Mouse (Mus musculus): ENCODE results near the gene Nptxr. TPM values are rescaled to one million over a fixed set of nuclear protein-coding genes. Genes with fewer than 3 reads are reported as not detected.

The Nptxr gene
- polyA plus RNA-seq, 1 experiment, result 0.03 TPM

DNA sequence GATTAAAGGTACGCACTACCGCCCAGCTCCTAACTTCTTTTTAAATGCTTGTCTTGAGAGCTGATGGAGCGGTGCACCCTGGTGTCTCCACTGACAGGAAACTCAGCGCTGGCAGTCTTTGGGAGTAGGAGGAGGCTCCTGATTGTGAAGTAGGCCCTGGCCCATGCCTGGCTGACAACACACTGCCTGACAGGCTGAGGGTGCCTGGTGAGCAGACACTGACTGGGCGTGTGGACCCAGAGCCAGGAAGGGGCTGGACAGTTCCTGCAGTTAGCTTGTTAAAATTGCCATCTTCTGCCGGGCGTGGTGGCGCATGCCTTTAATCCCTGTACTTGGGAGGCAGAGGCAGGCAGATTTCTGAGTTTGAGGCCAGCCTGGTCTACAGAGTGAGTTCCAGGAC is 54.3 kb downstream of the Nptxr start:
- peaks cover 7% of the 10 kb centered on the region for H3K27me3 ChIP-seq (replicated peaks)
- H3K4me3 ChIP-seq (replicated peaks), result no peak overlapping the region
- H3K36me3 ChIP-seq (replicated peaks; ENCODE audit: low read length), result peaks cover 17% of the 10 kb centered on the region
- H3K9me3 ChIP-seq, result no peaks in the 10 kb centered on the region
- no peak for TF ChIP-seq GATA1 (IDR thresholded peaks at IDR 0.05; ENCODE audit: borderline replicate concordance, low read length)
- TF ChIP-seq FLI1 (IDR thresholded peaks at IDR 0.05; ENCODE audit: low read length), result no peak
- H3K4me1 ChIP-seq, result peaks cover 70% of the 10 kb centered on the region

DNA sequence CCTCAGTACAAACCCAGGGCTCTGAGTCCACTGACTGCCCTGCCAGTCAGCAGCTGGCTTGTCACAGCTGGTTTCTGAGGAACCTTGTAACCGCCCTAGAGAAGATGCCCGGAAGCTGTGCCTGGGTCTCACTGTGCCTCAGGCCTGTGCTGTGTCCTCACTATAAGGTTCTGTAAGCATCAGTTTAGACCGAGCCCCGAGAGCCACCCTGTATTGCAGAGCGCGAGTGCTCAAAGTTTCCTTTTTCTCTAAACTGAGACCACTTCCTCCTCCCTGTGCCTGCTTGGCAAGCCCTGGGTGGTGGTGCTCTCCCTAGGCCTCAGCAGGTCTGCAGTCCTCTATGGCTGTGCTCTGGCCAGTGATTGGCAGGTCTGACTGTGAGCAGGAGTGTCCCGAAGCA is 55.4 kb downstream of the Nptxr start:
- H3K27me3 ChIP-seq (replicated peaks), result peaks cover 2% of the 10 kb centered on the region
- peaks cover 66% of the 10 kb centered on the region for H3K4me1 ChIP-seq
- H3K9me3 ChIP-seq, result no peaks in the 10 kb centered on the region
- TF ChIP-seq FLI1 (IDR thresholded peaks at IDR 0.05; ENCODE audit: low read length) (no peak), GATA1 (IDR thresholded peaks at IDR 0.05; ENCODE audit: borderline replicate concordance, low read length) (no peak)
- H3K4me3 ChIP-seq (replicated peaks), result no peak overlapping the region
- peaks cover 22% of the 10 kb centered on the region for H3K36me3 ChIP-seq (replicated peaks; ENCODE audit: low read length)

DNA sequence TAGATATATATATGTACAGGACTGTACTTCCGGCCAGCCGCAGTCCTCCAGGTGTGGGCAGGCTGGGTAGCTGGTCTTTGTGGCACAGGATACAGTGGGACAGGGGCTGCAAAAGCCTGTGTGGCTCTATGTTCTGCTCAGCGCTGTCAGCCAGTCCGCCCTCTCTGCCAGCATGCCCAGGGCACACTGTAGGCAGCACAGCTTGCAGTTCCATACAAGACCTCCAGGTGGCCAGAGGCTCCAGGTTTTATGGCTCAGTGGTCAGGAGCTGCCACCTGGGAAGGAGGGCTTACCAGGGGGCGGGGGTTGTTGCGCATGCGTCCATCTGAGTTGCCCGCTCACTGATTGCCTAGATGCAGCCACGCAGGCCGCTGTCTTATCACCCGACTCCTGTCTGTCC is 56.6 kb downstream of the Nptxr start:
- Histone ChIP-seq H3K4me1 (peaks cover 57% of the 10 kb centered on the region), H3K9me3 (no peaks in the 10 kb centered on the region), H3K36me3 (replicated peaks; ENCODE audit: low read length) (peaks cover 22% of the 10 kb centered on the region), H3K4me3 (replicated peaks) (no peak overlapping the region), H3K27me3 (replicated peaks) (peaks cover 2% of the 10 kb centered on the region)
- TF ChIP-seq GATA1 (IDR thresholded peaks at IDR 0.05; ENCODE audit: borderline replicate concordance, low read length) (no peak), FLI1 (IDR thresholded peaks at IDR 0.05; ENCODE audit: low read length) (no peak)

DNA sequence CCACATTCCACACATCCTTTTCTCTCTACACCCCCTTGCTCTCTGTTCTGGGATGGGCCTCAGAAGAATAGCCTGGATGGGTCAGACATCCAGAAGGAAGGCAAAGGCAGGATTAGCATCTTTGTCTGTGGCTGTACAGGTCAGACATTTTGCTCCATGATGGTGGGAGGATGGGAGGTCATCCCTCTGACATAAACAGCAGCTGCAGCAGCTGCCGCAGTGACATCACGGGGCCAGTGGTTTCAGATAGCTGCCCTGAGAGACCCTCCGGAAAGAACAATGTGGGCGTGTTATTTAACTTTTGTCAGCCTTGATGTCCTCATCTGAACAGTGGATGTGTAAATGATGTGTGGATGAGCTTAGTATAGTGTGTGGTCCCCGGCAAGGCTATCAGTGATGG is 58.7 kb downstream of the Nptxr start:
- Histone ChIP-seq H3K36me3 (replicated peaks; ENCODE audit: low read length) (peaks cover 19% of the 10 kb centered on the region), H3K9me3 (no peaks in the 10 kb centered on the region), H3K4me3 (replicated peaks) (no peak overlapping the region), H3K27me3 (replicated peaks) (peaks cover 2% of the 10 kb centered on the region), H3K4me1 (peaks cover 55% of the 10 kb centered on the region)
- TF ChIP-seq FLI1 (IDR thresholded peaks at IDR 0.05; ENCODE audit: low read length) (no peak), GATA1 (IDR thresholded peaks at IDR 0.05; ENCODE audit: borderline replicate concordance, low read length) (no peak)

DNA sequence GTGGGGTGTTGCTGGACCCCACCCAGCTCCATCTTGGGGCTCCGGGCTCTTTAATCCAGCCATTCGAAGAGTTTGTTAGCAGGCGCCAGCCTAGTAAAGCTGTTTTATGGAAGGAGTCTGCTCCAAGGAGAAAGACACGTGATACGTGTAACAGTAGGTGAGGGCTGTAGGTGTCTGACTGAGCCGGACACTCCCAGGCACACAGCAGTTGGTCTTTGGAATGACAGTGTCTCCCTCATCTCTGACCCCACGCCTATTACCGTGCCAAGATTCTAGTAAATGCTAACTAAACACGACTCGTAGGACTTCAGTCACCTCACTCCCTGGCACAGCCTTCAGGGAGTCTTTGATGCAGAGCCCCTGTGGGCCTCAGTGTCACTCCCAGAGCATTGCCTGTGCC is 59.3 kb downstream of the Nptxr start:
- Histone ChIP-seq H3K9me3 (no peaks in the 10 kb centered on the region), H3K4me1 (peaks cover 55% of the 10 kb centered on the region), H3K36me3 (replicated peaks; ENCODE audit: low read length) (peaks cover 23% of the 10 kb centered on the region), H3K4me3 (replicated peaks) (no peak overlapping the region), H3K27me3 (replicated peaks) (peaks cover 2% of the 10 kb centered on the region)
- TF ChIP-seq FLI1 (IDR thresholded peaks at IDR 0.05; ENCODE audit: low read length) (no peak), GATA1 (IDR thresholded peaks at IDR 0.05; ENCODE audit: borderline replicate concordance, low read length) (no peak)

DNA sequence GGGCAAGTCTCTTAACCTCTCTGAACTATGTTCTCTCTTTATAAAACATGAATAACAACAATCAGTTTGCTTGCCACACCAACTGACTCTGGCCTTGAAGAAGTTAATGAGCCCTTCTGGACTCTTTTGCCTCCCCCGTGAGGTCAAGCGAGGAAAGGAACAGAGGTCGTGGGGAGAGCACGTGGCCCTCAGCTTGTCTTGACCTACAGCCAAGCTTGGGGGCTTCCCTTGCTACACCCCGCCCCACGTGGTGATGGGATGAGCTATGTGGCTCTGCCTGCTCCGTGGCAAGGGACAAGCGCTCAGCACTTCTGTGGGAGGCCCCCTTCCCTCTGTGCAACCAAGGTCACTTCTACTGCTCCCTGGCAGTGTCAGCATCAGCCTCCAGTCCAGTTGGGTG is 59.8 kb downstream of the Nptxr start:
- TF ChIP-seq FLI1 (IDR thresholded peaks at IDR 0.05; ENCODE audit: low read length) (no peak), GATA1 (IDR thresholded peaks at IDR 0.05; ENCODE audit: borderline replicate concordance, low read length) (no peak)
- H3K4me1 ChIP-seq, result peaks cover 56% of the 10 kb centered on the region

DNA sequence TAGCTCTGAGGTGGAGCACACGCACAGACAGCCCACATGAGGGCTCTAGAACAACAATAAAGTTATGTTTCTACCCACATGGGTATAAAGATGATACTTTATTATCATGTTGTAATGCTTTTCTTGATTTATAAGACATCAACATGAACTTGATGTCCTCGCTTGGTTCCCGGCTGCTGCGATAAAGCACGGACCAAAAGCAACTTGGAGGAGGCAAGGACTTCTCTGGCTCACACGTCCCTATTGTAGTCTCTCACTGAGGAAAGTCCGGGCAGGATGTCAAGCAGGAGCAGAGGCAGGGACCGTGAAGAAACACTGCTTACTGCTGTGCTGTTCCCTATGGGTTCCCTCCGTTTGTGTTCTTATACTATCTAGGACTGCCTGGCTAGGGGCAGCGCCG is 60.6 kb downstream of the Nptxr start:
- Histone ChIP-seq H3K4me3 (replicated peaks) (no peak overlapping the region), H3K27me3 (replicated peaks) (peaks cover 2% of the 10 kb centered on the region), H3K4me1 (peaks cover 56% of the 10 kb centered on the region), H3K36me3 (replicated peaks; ENCODE audit: low read length) (peaks cover 36% of the 10 kb centered on the region), H3K9me3 (no peaks in the 10 kb centered on the region)
- TF ChIP-seq FLI1 (IDR thresholded peaks at IDR 0.05; ENCODE audit: low read length) (no peak), GATA1 (IDR thresholded peaks at IDR 0.05; ENCODE audit: borderline replicate concordance, low read length) (no peak)

More for the DNA sequence above, 59.8 kb downstream of the Nptxr start:
- H3K9me3 ChIP-seq, result no peaks in the 10 kb centered on the region
- H3K4me3 ChIP-seq (replicated peaks), result no peak overlapping the region
- H3K27me3 ChIP-seq (replicated peaks), result peaks cover 2% of the 10 kb centered on the region
- peaks cover 29% of the 10 kb centered on the region for H3K36me3 ChIP-seq (replicated peaks; ENCODE audit: low read length)

DNA sequence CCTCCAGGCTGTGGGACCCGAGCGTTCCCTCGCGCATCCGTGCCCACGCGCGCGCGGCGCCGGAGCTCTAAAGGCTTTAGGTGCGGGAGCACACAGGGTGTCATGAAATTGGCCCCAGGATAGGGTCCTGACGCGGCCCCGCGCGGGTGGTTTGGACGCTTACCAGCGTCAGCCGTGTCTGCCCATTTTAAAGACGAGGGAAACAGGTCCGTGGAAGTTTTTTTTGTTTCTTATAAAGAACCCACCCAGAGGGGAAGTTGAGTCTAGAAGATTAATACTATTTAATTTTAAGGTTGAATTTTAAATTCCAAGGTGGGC is 61.9 kb downstream of the Nptxr start:
- Histone ChIP-seq H3K27me3 (replicated peaks) (no peaks in the 10 kb centered on the region), H3K9me3 (no peaks in the 10 kb centered on the region), H3K4me1 (peaks cover 57% of the 10 kb centered on the region), H3K36me3 (replicated peaks; ENCODE audit: low read length) (peaks cover 50% of the 10 kb centered on the region), H3K4me3 (replicated peaks) (peak overlapping the region; percentile 97)
- TF ChIP-seq GATA1 (IDR thresholded peaks at IDR 0.05; ENCODE audit: borderline replicate concordance, low read length), result no peak
- no peak for TF ChIP-seq FLI1 (IDR thresholded peaks at IDR 0.05; ENCODE audit: low read length)

DNA sequence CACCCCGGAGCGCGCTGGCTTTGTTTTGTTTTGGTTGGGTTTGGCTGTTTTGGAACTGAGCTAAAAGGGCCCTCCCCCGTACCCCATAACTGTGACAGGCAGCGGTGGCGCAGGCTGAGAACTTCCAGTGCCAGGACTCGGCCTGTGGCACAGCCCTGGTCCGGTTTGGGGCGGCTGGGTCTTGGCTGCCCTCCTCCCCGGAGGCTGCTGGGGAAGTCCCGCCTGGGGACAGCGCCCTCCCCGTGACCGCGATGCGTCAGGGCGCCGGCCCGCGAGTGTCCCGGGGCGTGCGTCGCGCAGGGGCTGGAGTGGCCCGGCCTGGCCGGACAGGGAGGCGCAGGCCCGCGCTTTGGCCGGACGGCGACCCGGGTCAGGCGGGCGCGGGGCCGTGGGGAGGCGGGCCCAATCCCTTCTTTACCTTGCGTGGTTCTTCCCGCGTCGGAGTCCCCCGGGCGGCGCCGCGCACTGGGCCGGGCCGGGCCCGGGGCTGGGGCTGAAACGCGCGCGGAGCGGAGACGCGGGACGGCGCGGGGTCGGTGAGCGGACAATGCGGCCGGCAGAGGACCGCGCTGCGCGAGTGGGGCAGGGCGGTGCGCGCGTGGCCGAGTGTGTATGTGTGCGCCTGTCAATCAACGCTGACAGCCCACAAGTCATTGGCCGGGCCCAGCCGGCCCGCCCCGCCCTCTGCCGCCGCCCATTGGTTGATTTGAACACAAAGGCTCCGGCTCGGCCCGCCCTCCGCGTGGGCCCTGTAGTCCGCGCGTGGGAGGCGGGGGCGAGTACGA is 62.5 kb downstream of the Nptxr start, which contains the start of gene Sun2:
Sun2 (minus strand) TSS at position 616 of the 785 bp plus-strand sequence.
- no peaks in the 10 kb centered on the region for H3K9me3 ChIP-seq
- H3K4me3 ChIP-seq (replicated peaks), result peak within 1 kb of the TSS; percentile 97
- H3K4me1 ChIP-seq, result peaks cover 57% of the 10 kb centered on the region
- H3K36me3 ChIP-seq (replicated peaks; ENCODE audit: low read length), result peaks cover 55% of the 10 kb centered on the region
- no peak for TF ChIP-seq FLI1 (IDR thresholded peaks at IDR 0.05; ENCODE audit: low read length)
- no peak for TF ChIP-seq GATA1 (IDR thresholded peaks at IDR 0.05; ENCODE audit: borderline replicate concordance, low read length)
- H3K27me3 ChIP-seq (replicated peaks), result no peaks in the 10 kb centered on the region

DNA sequence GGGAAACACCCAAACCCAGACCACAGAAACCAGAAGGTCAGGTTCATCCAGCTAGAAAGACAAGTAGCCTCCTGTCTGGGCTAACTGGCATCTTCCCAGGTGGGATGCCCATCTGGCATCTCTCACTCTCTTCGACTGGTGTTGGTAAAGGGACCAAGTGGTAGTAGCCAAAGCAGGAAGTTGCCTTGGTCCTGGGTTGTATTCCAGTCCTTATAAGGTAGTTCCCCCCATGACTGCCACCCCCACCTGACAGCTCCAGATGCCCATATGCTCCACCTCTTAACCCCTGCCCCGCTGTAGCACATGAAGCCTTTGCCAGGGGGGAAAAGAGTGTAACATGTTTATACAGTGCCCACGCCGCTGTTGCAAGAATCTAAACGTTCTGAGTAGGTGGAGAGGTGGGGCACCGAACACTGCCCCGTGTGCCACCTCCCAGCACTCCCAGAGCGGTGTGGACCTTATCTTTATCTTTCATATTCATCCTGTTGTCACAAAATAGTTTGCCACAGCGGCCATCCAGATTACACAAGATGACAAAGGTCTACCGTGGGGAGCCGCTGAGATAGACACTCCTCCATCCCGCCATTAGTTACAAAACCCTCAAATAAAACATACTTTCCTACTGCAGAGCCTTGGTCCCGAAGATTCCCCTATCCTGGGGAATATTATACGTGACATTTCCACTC is 63.2 kb downstream of the Nptxr start:
- TF ChIP-seq FLI1 (IDR thresholded peaks at IDR 0.05; ENCODE audit: low read length), result no peak
- TF ChIP-seq GATA1 (IDR thresholded peaks at IDR 0.05; ENCODE audit: borderline replicate concordance, low read length), result no peak
- peak overlapping the region; percentile 97 for H3K4me3 ChIP-seq (replicated peaks)
- H3K36me3 ChIP-seq (replicated peaks; ENCODE audit: low read length), result peaks cover 63% of the 10 kb centered on the region
- H3K27me3 ChIP-seq (replicated peaks), result no peaks in the 10 kb centered on the region
- H3K9me3 ChIP-seq, result no peaks in the 10 kb centered on the region
- H3K4me1 ChIP-seq, result peaks cover 57% of the 10 kb centered on the region

Measured in megakaryocyte, embryonic 14.5 days (primary cell).